Mouse (Mus musculus) small intestine, adult 2 months (tissue): Measurements from ENCODE around the gene Cd3eap. TPM values are rescaled to one million over a fixed set of nuclear protein-coding genes. Genes with fewer than 3 reads are reported as not detected.

Experiments
- H3K27ac ChIP-seq: fragments of 200-500 bp; 2 replicates; pipeline ENCODE4 v1.5.1; 2012; ENCODE audit warnings: low read depth, low read length, control low read depth, inconsistent platforms; ENCODE audit not compliant: insufficient read depth
- H3K27me3 ChIP-seq: fragments of 200-500 bp; 2 replicates; pipeline ENCODE4 v1.6.1; 2012; ENCODE audit warnings: mild to moderate bottlenecking, moderate library complexity, low read length, inconsistent platforms; ENCODE audit not compliant: control insufficient read depth, insufficient read depth
- H3K36me3 ChIP-seq: fragments of 200-500 bp; 2 replicates; pipeline ENCODE4 v1.6.1; 2012; ENCODE audit warnings: mild to moderate bottlenecking, low read length, control low read depth, inconsistent platforms; ENCODE audit not compliant: control insufficient read depth, insufficient read depth
- H3K4me1 ChIP-seq: fragments of 200-500 bp; 2 replicates; pipeline ENCODE4 v1.6.1; 2012; ENCODE audit warnings: low read length, inconsistent platforms, mixed read lengths; ENCODE audit not compliant: control insufficient read depth, insufficient read depth, insufficient read length
- H3K4me3 ChIP-seq: fragments of 200-500 bp; 2 replicates; pipeline ENCODE4 v1.5.1; 2012; ENCODE audit warnings: low read depth, mild to moderate bottlenecking, control low read depth, inconsistent platforms, low read length, moderate library complexity
- CTCF ChIP-seq: fragments of 200-500 bp; IDR thresholded peaks from 2 replicates; pipeline ENCODE4 v1.5.1; 2012; ENCODE audit warnings: low read depth, mild to moderate bottlenecking, control low read depth, inconsistent platforms, low read length, moderate library complexity, mixed read lengths; ENCODE audit not compliant: insufficient replicate concordance, insufficient read length; ENCODE audit errors: extremely low read depth
- POLR2A ChIP-seq: fragments of 200-500 bp; IDR thresholded peaks from 2 replicates; pipeline ENCODE4 v1.6.1; 2012; ENCODE audit warnings: low read depth, mild to moderate bottlenecking, control low read depth, inconsistent platforms, low read length, moderate library complexity
- WGBS: fragments of 180-500 bp; shearing (Covaris S2); methylation state at CpG from one replicate; pipeline ENCODE4 v1.1.7; 2018; 5-methylcytosine and 5-hydroxymethylcytosine counted together
- polyA plus RNA-seq: library from polyadenylated mRNA; depleted of rRNA; stranded (reverse); fragments of >200 nt; gene quantifications from 2 replicates; pipeline ENCODE4 v1.2.3, GENCODE M21; 2012

Gene Cd3eap
- polyA plus RNA-seq, 1 experiment = 2.0 TPM

GRCm38 (mm10) chr7:19373367-19373766, 14.1 kb upstream of the Cd3eap start:
- peaks cover 3% of the 10 kb centered on the region; the same call in 1 of the 2 replicates for H3K4me1 ChIP-seq
- TF ChIP-seq POLR2A = no peak
- TF ChIP-seq CTCF = no peak
- H3K4me3 ChIP-seq = no peak overlapping the region
- H3K27ac ChIP-seq = no peak overlapping the region
- H3K27me3 ChIP-seq = no peaks in the 10 kb centered on the region
- H3K36me3 ChIP-seq = no peaks in the 10 kb centered on the region
- WGBS = 97% methylated on average over 2 of the region's 2 CpGs

- Histone ChIP-seq H3K4me1 (peaks cover 6% of the 10 kb centered on the region; the same call in 1 of the 2 replicates), H3K27ac (no peak overlapping the region), H3K4me3 (peak overlapping the region; percentile 38), H3K36me3 (no peaks in the 10 kb centered on the region), H3K27me3 (no peaks in the 10 kb centered on the region)
- WGBS = 21% methylated on average over 46 of the region's 46 CpGs
- TF ChIP-seq POLR2A (no peak), CTCF (peak; percentile 56)
These were observed 10.6 kb upstream of the Cd3eap start for GRCm38 (mm10) chr7:19369823-19370425.

GRCm38 (mm10) chr7:19368380-19368779, 9.1 kb upstream of the Cd3eap start:
- Histone ChIP-seq H3K27ac (no peak overlapping the region), H3K27me3 (no peaks in the 10 kb centered on the region), H3K4me1 (peaks cover 6% of the 10 kb centered on the region; the same call in 1 of the 2 replicates), H3K36me3 (no peaks in the 10 kb centered on the region), H3K4me3 (no peak overlapping the region)
- 37% methylated on average over 16 of the region's 16 CpGs for WGBS
- no peak for TF ChIP-seq CTCF
- no peak for TF ChIP-seq POLR2A

- Histone ChIP-seq H3K4me3 (no peak overlapping the region), H3K27ac (no peak overlapping the region), H3K27me3 (no peaks in the 10 kb centered on the region), H3K4me1 (peaks cover 6% of the 10 kb centered on the region), H3K36me3 (no peaks in the 10 kb centered on the region)
- 49% methylated on average over 4 of the region's 4 CpGs for WGBS
- TF ChIP-seq POLR2A = no peak
- TF ChIP-seq CTCF = no peak
These were observed 6.1 kb upstream of the Cd3eap start for GRCm38 (mm10) chr7:19365376-19365775.

GRCm38 (mm10) chr7:19363881-19364280, 4.6 kb upstream of the Cd3eap start:
- H3K27ac ChIP-seq = no peak overlapping the region
- H3K4me3 ChIP-seq = 0 out of 2 replicates have a peak overlapping the region, but pooled peaks have one; percentile 11
- no peaks in the 10 kb centered on the region for H3K27me3 ChIP-seq
- H3K36me3 ChIP-seq = no peaks in the 10 kb centered on the region
- WGBS = 3% methylated on average over 18 of the region's 18 CpGs
- H3K4me1 ChIP-seq = peaks cover 5% of the 10 kb centered on the region
- TF ChIP-seq POLR2A (no peak), CTCF (peak; percentile 85)

- no peaks in the 10 kb centered on the region for H3K36me3 ChIP-seq
- H3K4me1 ChIP-seq = peaks cover 5% of the 10 kb centered on the region
- no peak overlapping the region; the same call in 1 of the 2 replicates for H3K4me3 ChIP-seq
- no peak for TF ChIP-seq POLR2A
- TF ChIP-seq CTCF = no peak
- H3K27me3 ChIP-seq = no peaks in the 10 kb centered on the region
- WGBS = 60% methylated on average over 4 of the region's 4 CpGs
- no peak overlapping the region for H3K27ac ChIP-seq
These were observed 3.0 kb upstream of the Cd3eap start for GRCm38 (mm10) chr7:19362276-19362675.

- WGBS = 3% methylated on average over 16 of the region's 16 CpGs
- no peak overlapping the region; the same call in 1 of the 2 replicates for H3K27ac ChIP-seq
- H3K36me3 ChIP-seq = no peaks in the 10 kb centered on the region
- peak overlapping the region; percentile 73 for H3K4me3 ChIP-seq
- TF ChIP-seq POLR2A = no peak
- peak; percentile 89; the same call in 1 of the 2 replicates for TF ChIP-seq CTCF
- no peaks in the 10 kb centered on the region for H3K27me3 ChIP-seq
- H3K4me1 ChIP-seq = peaks cover 5% of the 10 kb centered on the region
These were observed 2.4 kb upstream of the Cd3eap start for GRCm38 (mm10) chr7:19361720-19362119.

GRCm38 (mm10) chr7:19360944-19361343, 1.7 kb upstream of the Cd3eap start:
- Histone ChIP-seq H3K36me3 (no peaks in the 10 kb centered on the region), H3K4me3 (peak overlapping the region; percentile 73), H3K27ac (peak overlapping the region; percentile 29; the same call in 1 of the 2 replicates), H3K27me3 (no peaks in the 10 kb centered on the region), H3K4me1 (peaks cover 5% of the 10 kb centered on the region)
- 1% methylated on average over 27 of the region's 27 CpGs for WGBS
- TF ChIP-seq CTCF (no peak), POLR2A (peak; percentile 11; the same call in 1 of the 2 replicates)
